Mouse (Mus musculus) CH12.LX (cell line): ENCODE results near the gene Akap2. TPM values are rescaled to one million over a fixed set of nuclear protein-coding genes. Genes with fewer than 3 reads are reported as not detected.

ENCODE experiments used
- DNase-seq: peaks from one replicate; pipeline ENCODE4 v3.0.0-alpha.2; 2013; ENCODE audit errors: extremely low read depth
- H3K27ac ChIP-seq: 2 replicates; pipeline ENCODE4 v1.5.1; 2012; ENCODE audit warnings: low read depth, mild to moderate bottlenecking, control low read depth, moderate library complexity; ENCODE audit not compliant: insufficient read depth
- H3K27me3 ChIP-seq: replicated peaks from 2 replicates; pipeline ENCODE3; 2012; ENCODE audit warnings: inconsistent platforms
- H3K36me3 ChIP-seq, 2 experiments: replicated peaks in 1 of 2; 2 replicates each; pipeline versions ENCODE3 to v1.6.1; 2012; ENCODE audit warnings: inconsistent platforms in 1 of 2, low read length in 1 of 2, mild to moderate bottlenecking in 1 of 2, mixed read lengths in 1 of 2, moderate library complexity in 1 of 2; ENCODE audit not compliant: control insufficient read depth in 1 of 2, insufficient read depth in 1 of 2
- H3K4me1 ChIP-seq, 2 experiments: 2 replicates each; pipeline ENCODE4 v1.6.1; 2012; ENCODE audit warnings: inconsistent platforms in 1 of 2, moderate library complexity in 1 of 2; ENCODE audit not compliant: insufficient read depth in 2 of 2, control insufficient read depth in 1 of 2
- H3K4me2 ChIP-seq: 2 replicates; pipeline ENCODE4 v1.6.1; 2012; ENCODE audit warnings: low read depth, mild to moderate bottlenecking, control low read depth; ENCODE audit not compliant: poor library complexity, insufficient read depth, severe bottlenecking
- H3K4me3 ChIP-seq, 3 experiments: fragments of 150-350 bp in 1 of 3; sonication (generic) in 1 of 3; replicated peaks in 1 of 3; 2 replicates each; pipeline versions ENCODE3 to v1.5.1; 2011 to 2012; ENCODE audit warnings: low read depth in 2 of 3, low read length in 2 of 3, mild to moderate bottlenecking in 2 of 3, moderate library complexity in 2 of 3, control low read depth in 1 of 3, improper control_type of control experiment in 1 of 3, inconsistent platforms in 1 of 3, mixed read lengths in 1 of 3; ENCODE audit not compliant: poor library complexity in 1 of 3
- H3K79me2 ChIP-seq: replicated peaks from 2 replicates; pipeline ENCODE4 v1.6.1; 2012; ENCODE audit warnings: mild to moderate bottlenecking, moderate library complexity; ENCODE audit not compliant: control insufficient read depth, poor library complexity, insufficient read depth, severe bottlenecking; ENCODE audit errors: extremely low read depth
- H3K9ac ChIP-seq: 2 replicates; pipeline ENCODE4 v1.6.1; 2012; ENCODE audit warnings: low read depth, mild to moderate bottlenecking, control low read depth, moderate library complexity; ENCODE audit not compliant: insufficient read depth
- H3K9me3 ChIP-seq: replicated peaks from 2 replicates; pipeline ENCODE3; 2012; ENCODE audit warnings: low read length, inconsistent platforms, mixed read lengths
- BHLHE40 ChIP-seq: IDR thresholded peaks from 2 replicates; pipeline ENCODE4 v1.6.1; 2011; ENCODE audit warnings: mild to moderate bottlenecking, low read depth, low read length, improper control_type of control experiment
- CHD2 ChIP-seq: IDR thresholded peaks from 2 replicates; pipeline ENCODE4 v1.6.1; 2011; ENCODE audit warnings: low read length, improper control_type of control experiment
- EP300 ChIP-seq: IDR thresholded peaks from 2 replicates; pipeline ENCODE4 v1.6.1; 2011; ENCODE audit warnings: low read length, improper control_type of control experiment
- ETS1 ChIP-seq: conservative IDR thresholded peaks from 2 replicates; pipeline ENCODE4 v1.6.1; 2012; ENCODE audit warnings: low read depth, mild to moderate bottlenecking, inconsistent platforms, low read length, improper control_type of control experiment, moderate library complexity
- GABPA ChIP-seq: IDR thresholded peaks from 2 replicates; pipeline ENCODE4 v1.6.1; 2012; ENCODE audit warnings: low read depth, low read length, improper control_type of control experiment, inconsistent platforms; ENCODE audit not compliant: insufficient replicate concordance
- HCFC1 ChIP-seq: IDR thresholded peaks from 2 replicates; pipeline ENCODE4 v1.6.1; 2012; ENCODE audit warnings: low read depth, mild to moderate bottlenecking, inconsistent platforms, low read length, improper control_type of control experiment
- JUN ChIP-seq: IDR thresholded peaks from 2 replicates; pipeline ENCODE4 v1.6.1; 2011; ENCODE audit warnings: low read depth, mild to moderate bottlenecking, low read length, improper control_type of control experiment, moderate library complexity; ENCODE audit not compliant: insufficient read depth
- JUND ChIP-seq: conservative IDR thresholded peaks from 2 replicates; pipeline ENCODE4 v1.6.1; 2011; ENCODE audit warnings: low read depth, low read length, improper control_type of control experiment
- KAT2A ChIP-seq: IDR thresholded peaks from 2 replicates; pipeline ENCODE4 v1.6.1; 2012; ENCODE audit warnings: low read length, improper control_type of control experiment, inconsistent platforms; ENCODE audit not compliant: insufficient replicate concordance
- MAFK ChIP-seq: IDR thresholded peaks from 2 replicates; pipeline ENCODE4 v1.6.1; 2011; ENCODE audit warnings: low read length, improper control_type of control experiment; ENCODE audit not compliant: insufficient replicate concordance
- MAX ChIP-seq: IDR thresholded peaks from 2 replicates; pipeline ENCODE4 v1.6.1; 2011; ENCODE audit warnings: low read length, improper control_type of control experiment
- MAZ ChIP-seq: IDR thresholded peaks from 2 replicates; pipeline ENCODE4 v1.6.1; 2012; ENCODE audit warnings: low read depth, mild to moderate bottlenecking, inconsistent platforms, low read length, improper control_type of control experiment, moderate library complexity
- MXI1 ChIP-seq: IDR thresholded peaks from 2 replicates; pipeline ENCODE4 v1.6.1; 2011; ENCODE audit warnings: mild to moderate bottlenecking, low read depth, low read length, improper control_type of control experiment
- PAX5 ChIP-seq: IDR thresholded peaks from 2 replicates; pipeline ENCODE4 v1.6.1; 2012; ENCODE audit warnings: low read length, inconsistent platforms, mixed read lengths
- RCOR1 ChIP-seq: conservative IDR thresholded peaks from 2 replicates; pipeline ENCODE4 v1.6.1; 2012; ENCODE audit warnings: low read depth, mild to moderate bottlenecking, inconsistent platforms, low read length, improper control_type of control experiment
- SIN3A ChIP-seq: IDR thresholded peaks from 2 replicates; pipeline ENCODE4 v1.6.1; 2012; ENCODE audit warnings: low read length, improper control_type of control experiment, inconsistent platforms
- SMC3 ChIP-seq: IDR thresholded peaks from 2 replicates; pipeline ENCODE4 v1.6.1; 2011; ENCODE audit warnings: low read depth, low read length, improper control_type of control experiment
- TBP ChIP-seq: conservative IDR thresholded peaks from 2 replicates; pipeline ENCODE4 v1.6.1; 2011; ENCODE audit warnings: low read depth, low read length, improper control_type of control experiment
- UBTF ChIP-seq: IDR thresholded peaks from 2 replicates; pipeline ENCODE4 v1.6.1; 2012; ENCODE audit warnings: low read depth, mild to moderate bottlenecking, inconsistent platforms, low read length, improper control_type of control experiment, moderate library complexity
- USF1 ChIP-seq: IDR thresholded peaks from 2 replicates; pipeline ENCODE4 v1.6.1; 2014; ENCODE audit warnings: low read depth, mild to moderate bottlenecking, inconsistent platforms, low read length, improper control_type of control experiment
- dilution Hi-C: fragments of 300-500 bp; cut with MboI; formaldehyde crosslinking; loops from 2 replicates; pipeline ENCODE4 v1.14.3; 2020; ENCODE audit warnings: low sequenced_read_pairs; ENCODE audit not compliant: extremely low pct_unique_long_range_greater_than_20kb, extremely low pct_ligation_motif_present
- in situ Hi-C: fragments of 300-500 bp; cut with MboI; formaldehyde crosslinking; loops from 3 replicates; pipeline ENCODE4 v1.14.3; 2019; ENCODE audit warnings: low sequenced_read_pairs, low pct_ligation_motif_present, low pct_unique_long_range_greater_than_20kb, mixed read lengths
- polyA plus RNA-seq: library from polyadenylated mRNA; unstranded; fragments of >175 nt; gene quantifications from 2 replicates; pipeline ENCODE4 v1.2.1, GENCODE M21; 2012; ENCODE audit warnings: low read depth; ENCODE audit not compliant: insufficient read length
- total RNA-seq, 2 experiments: library from RNA; depleted of rRNA; stranded (reverse); fragments of 300-350 nt in 1 of 2; fragments of >200 nt in 1 of 2; gene quantifications; 2 replicates each; pipeline ENCODE4 v1.2.3; 2012 to 2014

Gene Akap2
- total and polyA plus RNA-seq, 3 experiments: 0.25 TPM; not detected in 2

DNA sequence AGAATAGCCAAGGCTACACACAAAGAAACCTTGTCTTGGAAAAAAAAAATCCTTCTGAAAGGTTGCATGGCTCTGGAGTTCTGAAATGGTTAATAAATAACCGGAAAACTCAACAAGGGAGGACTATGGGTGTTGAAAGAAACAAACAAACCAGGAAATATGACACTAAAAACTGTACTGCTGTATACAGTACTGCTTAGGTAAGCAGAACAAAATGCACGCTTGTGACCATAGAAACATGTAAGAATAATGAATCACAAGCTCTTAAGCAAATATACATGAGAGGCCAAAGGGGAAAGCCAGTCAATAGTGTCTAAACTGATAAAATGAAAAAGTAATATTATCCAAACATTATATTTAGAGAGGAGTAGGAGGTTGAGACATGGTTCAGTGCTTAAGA lies 97.9 kb downstream of the Akap2 start:
- no peak overlapping the region for H3K9ac ChIP-seq
- H3K36me3 ChIP-seq: no peaks in the 10 kb centered on the region
- in situ Hi-C loops: no loop called here
- peaks cover 5% of the 10 kb centered on the region for H3K9me3 ChIP-seq
- H3K4me2 ChIP-seq: no peak overlapping the region
- no peak for DNase-seq
- no peak overlapping the region for H3K27ac ChIP-seq
- TF ChIP-seq MXI1 (no peak), MAZ (no peak), HCFC1 (no peak), USF1 (no peak), PAX5 (no peak), MAFK (no peak), UBTF (no peak), BHLHE40 (no peak), TBP (no peak), GABPA (no peak), JUND (no peak), SIN3A (no peak), JUN (no peak), RCOR1 (no peak)
- dilution Hi-C loops: no loop called here
- H3K79me2 ChIP-seq: no peaks in the 10 kb centered on the region
- peaks cover 10 to 25% of the 10 kb centered on the region in 2 experiments; a peak in 3 of 4 replicates for H3K4me1 ChIP-seq
- no peak overlapping the region for H3K4me3 ChIP-seq
- no peaks in the 10 kb centered on the region for H3K27me3 ChIP-seq

DNA sequence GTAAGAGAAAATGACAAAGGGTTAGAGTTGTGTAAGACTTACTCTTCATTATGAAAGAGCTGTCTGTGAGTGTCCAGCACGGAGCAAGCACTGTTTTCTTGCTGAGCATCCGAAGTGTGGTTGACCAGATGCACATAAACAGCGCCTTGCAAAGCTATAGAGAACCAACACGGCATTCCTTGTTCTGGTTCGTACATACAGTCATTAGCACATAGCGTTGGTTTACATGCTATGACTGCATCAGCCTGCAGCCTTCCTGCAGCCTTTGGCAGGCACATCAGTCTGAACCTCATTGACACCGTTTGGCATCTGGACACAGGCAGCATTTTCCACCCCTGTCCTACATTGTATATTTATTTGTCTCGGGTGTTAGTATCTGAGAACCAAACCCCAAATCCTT lies 98.7 kb downstream of the Akap2 start:
- H3K4me3 ChIP-seq: no peak overlapping the region
- no peak overlapping the region for H3K27ac ChIP-seq
- dilution Hi-C loops: no loop called here
- H3K4me2 ChIP-seq: no peak overlapping the region
- in situ Hi-C loops: no loop called here
- no peaks in the 10 kb centered on the region for H3K79me2 ChIP-seq
- H3K36me3 ChIP-seq: no peaks in the 10 kb centered on the region
- DNase-seq: no peak
- H3K9me3 ChIP-seq: peaks cover 5% of the 10 kb centered on the region
- no peak overlapping the region for H3K9ac ChIP-seq
- H3K4me1 ChIP-seq: peaks cover 10 to 25% of the 10 kb centered on the region in 2 experiments; a peak in 3 of 4 replicates
- H3K27me3 ChIP-seq: no peaks in the 10 kb centered on the region
- TF ChIP-seq MXI1: no peak
- no peak for TF ChIP-seq SMC3
- TF ChIP-seq KAT2A: no peak
- no peak for TF ChIP-seq RCOR1
- no peak for TF ChIP-seq USF1
- no peak for TF ChIP-seq MAX
- TF ChIP-seq ETS1: no peak
- no peak for TF ChIP-seq EP300
- TF ChIP-seq JUN: no peak
- TF ChIP-seq CHD2: no peak
